Mouse (Mus musculus) cerebellum, postnatal 4 days (tissue): ENCODE results near the gene Tmem191c.

Source experiments
- DNase-seq, 2 experiments: peaks; one replicate each; pipeline ENCODE4 v3.0.0; 2022; ENCODE audit warnings: low spot score in 2 of 2, mixed read lengths in 1 of 2

The Tmem191c gene

DNA sequence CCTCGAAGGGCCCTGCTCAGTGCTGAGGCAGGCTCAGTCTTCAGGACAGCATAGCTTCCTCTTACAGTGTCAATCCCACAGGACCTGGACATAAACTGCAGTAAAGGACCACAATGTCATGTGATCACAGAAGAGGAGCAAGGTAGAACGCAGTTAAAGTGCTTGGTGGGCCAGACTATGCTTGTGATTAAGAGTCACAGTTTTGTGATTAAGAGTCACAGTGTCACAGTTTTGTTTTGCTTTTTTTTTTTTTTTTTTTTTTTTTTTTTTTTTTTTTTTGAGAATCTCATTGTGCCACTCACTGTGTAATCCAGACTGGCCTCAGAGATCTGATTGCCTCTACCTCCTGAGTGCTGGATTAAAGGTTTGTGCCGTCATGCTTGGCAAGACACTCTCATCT lies 9.8 kb upstream of the Tmem191c start:
- no peak for DNase-seq

DNA sequence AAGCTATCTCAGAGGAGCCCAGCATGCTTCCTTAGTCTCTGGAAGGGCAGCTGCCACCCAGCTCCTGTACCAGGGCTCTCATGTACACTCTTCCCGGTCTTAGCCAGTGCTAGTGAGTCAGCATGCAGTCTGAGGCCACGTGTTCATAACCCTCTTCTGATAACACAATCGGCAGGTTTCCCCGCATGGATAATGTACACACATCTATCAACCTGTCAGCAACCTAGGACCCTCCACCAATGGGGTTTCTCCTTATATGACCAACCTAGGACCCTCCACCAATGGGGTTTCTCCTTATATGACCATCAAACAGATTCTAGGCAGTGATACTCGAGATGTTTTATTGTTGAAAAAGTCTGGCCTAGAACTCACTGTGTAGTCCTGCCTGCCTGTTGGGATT lies 7.9 kb upstream of the Tmem191c start:
- no peak for DNase-seq

DNA sequence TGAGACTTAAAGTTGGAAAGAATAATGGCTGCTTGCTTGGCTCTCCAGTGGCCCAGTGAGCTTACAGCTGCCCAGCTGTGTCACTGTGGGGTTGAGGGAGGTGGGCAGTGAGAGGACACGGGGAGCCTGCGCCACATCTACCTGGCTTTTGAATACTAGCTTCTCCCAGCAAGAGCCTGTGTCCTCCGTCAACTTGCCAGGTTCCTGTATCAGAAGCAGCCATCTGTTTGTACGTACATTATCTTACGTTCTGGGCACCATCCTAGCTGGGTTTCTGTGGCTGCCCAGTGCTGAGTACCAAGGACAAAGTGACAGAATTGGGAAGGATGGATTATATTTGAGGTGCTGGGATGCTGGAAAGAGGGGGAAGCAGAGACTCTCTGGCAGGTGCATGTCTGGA lies 6.0 kb upstream of the Tmem191c start:
- DNase-seq: no peak

DNA sequence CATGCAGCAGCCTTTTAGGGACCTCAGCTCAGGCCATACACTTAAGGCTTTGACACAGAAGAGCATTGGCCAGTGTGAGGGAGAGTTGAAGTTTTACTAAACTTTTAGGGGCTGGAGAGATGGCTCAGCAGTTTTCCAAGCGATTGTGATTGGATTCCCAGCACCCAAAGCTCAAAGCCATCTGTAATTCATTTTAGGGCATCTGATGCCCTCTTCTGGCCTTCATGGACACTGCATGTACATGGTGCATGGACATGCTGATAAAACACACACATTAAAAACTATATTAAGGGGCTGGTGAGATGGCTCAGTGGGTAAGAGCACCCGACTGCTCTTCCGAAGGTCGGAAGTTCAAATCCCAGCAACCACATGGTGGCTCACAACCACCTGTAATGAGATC lies 4.8 kb upstream of the Tmem191c start:
- peak in 1 of 2 experiments; percentile 42 for DNase-seq

DNA sequence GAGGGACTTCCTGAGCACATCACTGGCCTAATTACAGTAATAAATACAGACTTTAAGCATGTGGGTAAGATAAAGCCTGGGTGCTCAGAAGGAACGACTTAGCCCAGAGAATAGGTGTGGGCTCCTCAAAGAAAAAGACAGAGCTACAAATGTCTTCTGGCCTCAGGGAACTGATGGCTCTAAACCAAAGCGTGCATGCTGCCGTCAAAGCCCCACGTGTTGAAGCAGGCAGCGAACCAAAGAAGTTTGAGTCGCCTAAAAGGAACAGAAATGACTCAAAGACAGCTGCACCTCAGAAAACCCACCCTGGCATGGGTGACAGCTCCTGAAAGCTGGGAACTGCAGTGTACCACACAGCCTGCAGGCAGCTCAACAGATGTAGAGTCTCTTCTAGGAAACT lies 4.0 kb upstream of the Tmem191c start:
- DNase-seq: no peak

DNA sequence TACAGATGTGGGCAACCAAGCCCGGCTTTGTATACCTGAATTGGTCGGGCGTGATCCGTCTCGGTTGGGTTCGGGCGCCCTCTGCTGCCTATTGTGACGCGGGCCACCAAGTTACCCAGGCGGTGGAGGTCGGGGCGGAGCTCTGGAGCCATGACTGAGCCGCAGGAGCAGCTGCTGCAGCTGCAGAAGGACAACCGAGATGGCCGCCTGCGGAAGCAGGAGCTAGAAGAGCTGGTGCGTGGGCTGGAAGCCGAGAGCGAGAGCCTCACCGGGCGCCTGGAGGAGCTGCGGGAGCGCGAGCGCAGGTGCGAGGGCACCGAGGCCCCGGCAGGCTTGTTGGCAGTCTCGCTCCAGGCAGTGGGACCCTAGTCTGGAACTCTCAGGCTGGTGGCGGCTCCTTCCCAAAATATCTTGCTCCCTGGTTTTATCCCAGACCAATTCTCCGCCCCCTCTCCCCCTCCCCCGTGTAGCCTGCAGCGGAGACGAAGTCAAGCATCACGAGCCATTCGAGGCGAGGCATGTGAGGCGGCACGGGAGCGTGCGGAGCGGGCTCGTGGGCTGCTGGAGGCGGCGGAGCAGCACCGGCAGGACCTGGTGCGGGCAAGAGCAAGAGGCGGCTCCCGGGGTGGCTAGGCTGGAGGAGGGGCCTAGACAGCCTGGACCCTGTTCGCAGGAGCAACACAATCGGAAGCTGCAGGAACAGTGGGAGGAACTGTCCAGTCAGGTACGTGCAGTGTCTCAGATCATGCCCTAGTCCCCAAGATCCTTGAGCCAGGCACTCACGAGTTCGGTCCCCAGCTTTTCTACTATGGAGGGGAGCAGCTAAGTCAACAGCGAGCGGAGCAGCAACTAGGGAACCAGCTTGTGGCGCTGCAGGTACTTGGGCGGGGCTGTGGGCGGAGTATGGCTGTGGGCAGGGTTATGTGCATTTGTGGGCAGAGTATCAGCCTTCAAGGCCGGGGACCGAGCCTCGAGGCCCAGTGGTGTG lies 581 bp downstream of the Tmem191c start:
- DNase-seq: peak; percentile 89 to 91

DNA sequence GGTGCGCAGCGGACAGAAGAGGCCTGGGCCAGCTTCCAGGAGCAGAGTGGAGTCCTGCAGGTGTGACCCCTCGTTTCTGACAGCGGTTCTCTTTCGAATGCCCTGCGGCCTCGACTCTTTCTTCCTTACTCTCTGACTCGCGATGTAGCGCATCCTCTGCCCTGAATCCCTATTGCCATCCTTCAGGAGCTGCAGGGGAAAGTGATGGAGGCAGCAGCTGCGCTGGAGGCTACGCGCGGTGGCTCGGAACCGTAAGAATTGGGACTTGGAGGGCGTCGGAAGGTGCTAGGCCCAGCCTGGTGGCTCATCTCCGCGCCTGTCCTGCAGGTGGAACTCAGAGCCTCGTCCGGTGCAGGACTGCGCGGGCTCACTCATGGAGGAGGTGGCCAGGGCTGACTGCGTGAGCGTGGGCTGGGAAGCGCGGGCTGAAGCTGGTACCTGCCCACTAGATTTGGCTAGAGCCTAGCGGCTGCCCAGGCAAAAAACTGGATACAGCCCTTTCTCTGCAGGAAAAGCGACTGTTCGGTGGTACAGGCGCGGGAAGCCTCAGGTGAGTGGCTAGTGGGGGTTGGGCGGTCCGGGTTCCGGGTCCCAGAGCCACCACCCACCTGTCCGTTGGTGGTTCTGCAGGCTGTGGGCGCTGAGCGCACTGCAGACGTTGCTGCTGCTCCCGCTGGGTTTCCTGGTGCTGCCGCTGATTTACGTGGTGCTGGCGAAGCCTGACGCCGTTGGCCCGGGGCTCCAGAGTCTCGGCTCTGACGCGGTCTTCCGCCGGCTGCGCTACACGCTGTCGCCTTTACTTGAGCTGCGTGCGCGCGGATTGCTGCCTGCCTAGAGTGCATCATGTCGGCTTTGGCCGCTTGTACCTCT lies 1.7 kb downstream of the Tmem191c start:
- peak in 1 of 2 experiments; percentile 39 for DNase-seq

DNA sequence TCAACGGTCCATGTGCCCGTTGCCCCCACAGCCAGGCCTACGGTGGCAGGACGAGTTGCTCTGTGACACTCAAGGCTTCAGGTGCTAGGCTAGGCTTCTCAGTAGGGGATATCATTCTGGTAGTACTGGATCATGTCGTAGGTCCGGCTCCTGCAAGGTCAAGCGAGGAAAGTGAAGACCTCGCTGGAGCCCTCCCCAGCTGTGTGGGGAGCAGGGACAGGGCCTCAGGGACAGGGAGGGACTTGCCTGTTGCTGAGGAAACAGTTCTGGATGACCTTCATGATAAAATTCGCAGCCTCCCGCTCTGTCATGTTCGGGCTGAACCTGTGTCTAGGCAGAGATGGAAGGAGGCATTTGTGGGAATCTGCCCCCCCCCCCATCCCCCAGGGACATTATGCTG lies 4.6 kb downstream of the Tmem191c start:
- DNase-seq: no peak

DNA sequence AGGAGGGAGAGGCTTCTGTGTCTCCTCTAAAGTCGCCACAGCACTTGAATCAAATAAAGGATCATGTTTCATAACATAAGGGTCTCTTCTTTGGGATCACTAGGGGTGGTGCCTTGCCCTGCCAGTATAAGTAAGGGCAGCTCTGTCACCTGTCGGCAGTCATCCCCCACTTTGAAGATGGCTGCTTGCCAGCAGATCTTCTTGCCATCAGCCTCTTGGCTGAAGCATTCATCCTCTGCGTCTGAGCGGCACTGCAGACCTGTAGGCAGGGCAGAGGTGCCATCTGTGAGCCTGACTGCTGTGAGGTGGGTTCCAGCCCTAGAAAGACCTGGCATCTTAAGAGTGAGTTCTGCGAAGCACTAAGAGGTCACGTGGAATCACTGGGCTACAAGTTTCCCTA lies 7.3 kb downstream of the Tmem191c start:
- no peak for DNase-seq

DNA sequence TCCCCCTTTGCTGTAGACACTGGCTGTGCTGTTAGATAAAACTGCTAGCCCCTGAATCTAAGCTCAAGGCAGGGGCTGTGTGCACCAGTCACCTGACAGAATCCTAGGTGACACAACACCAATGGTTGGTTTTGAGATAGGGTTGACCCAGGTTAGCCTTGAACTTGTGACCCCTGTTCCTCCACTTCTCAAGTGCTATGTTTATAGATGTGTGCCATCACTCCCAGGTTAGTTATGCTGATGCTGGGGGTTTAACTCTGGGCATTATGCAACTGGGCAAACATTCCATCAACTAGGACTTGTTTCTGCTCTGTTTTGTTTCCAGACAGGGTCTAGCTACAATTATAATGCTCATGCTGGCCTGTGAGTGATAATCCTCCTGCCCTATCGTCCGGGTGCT lies 11.2 kb downstream of the Tmem191c start:
- DNase-seq: no peak

DNA sequence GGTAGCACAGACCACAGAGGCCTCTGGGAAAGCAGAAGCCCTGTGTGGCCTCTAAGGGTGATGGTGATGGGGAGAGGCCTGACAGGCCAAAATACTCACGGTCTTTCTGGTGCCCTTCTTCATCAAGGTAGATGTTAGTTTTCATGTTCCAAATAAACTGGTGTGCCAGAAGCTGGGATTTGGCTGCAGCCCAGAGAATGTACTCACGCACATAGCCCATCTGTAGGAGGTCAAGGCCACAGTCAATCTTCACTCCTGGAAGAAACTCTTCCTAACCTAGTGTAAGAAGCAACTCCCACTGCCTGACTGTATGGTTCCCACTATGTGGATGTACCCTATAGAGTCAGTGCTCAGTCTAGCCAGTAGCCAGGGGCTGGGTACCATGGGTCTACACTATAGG lies 15.1 kb downstream of the Tmem191c start:
- no peak for DNase-seq

DNA sequence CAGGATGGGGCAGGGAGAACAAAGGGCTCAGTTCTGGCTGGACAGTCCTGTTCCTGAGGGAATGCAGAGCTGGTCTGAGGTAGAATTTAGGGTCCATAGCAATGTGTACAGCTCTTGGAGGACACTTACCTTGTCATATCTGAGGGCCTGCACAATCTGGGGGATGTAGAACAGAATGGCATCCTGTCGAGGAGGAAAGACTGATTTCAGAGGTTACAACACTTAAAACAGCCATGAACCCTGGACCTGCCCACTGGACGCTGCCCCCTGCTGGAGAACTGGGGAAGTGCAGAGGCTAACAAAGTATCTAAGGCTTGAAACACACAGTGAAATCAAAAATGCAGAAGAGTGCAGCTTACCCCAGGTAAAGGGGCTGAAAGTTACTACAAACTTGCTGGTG lies 16.9 kb downstream of the Tmem191c start:
- DNase-seq: peak; percentile 74 to 81

DNA sequence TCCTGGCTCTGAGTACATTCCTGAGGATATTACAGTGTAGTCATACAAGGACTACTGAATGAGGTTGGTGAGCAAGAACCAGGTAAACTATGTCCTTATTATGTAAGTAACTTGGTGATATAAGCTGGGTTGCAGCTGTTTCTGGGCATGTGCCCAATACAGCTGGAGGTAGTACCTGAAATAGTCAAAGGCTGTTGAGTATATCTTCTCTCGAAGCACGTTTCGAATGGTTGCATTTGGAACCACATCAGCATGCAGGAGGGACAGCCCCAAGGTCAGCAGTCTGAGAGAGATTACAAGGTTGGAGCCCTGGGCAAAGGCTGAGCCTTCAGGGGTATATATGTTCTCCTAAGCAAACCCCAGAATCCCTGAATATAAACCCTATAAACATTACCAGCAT lies 24.9 kb downstream of the Tmem191c start:
- DNase-seq: no peak

DNA sequence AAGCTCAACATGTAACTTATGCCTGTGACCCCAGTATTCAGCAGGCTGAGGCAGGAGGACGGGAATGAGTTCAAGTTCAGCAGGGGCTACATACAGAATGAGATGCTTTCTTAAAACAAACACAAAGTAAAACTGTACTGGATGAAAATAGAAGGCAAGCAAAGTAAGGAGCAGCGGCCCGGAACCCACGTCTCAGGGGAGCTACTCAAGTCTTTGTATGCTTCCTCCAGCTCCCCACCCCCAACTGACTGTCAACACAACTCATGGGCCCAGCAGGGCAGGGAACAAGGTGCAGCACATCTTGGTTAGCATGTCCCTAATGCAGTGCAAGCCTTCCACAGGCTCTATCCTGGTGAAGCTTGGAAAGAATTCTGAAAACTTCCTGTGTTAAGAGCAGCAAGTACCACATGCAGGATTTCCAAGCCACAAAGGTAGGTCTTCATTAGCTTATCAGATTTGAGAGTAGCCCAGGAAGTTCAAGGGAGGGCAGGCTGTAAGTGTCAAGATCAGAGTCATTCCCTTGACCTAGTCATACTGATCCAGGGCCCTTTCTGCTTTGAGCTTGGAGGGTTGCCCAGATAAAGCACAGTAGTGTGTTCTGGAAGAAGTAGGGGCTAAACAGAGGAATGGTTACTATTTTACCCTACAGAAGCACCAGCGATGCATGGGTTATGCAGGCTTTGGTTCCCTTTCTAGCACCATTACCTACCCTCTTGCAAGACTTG lies 27.8 kb downstream of the Tmem191c start:
- DNase-seq: no peak

DNA sequence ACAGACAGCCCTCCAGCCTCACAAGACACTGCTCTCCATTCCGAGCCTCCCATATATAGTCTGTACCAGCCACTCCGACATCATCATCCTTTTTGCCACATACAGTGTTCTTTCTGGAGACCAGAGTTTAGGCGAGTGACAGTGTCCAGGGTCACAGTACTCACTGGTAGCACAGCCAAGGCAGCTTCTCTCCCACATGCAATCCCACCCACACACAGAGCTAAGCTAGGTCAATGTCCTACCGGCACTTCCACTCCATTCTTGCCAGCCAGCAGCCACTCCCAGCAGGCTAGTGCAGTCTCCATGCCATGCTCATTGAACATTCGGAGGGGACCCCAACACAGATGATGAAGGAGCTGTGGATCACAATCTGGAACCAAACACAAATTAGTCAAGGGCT lies 31.6 kb downstream of the Tmem191c start:
- no peak for DNase-seq

DNA sequence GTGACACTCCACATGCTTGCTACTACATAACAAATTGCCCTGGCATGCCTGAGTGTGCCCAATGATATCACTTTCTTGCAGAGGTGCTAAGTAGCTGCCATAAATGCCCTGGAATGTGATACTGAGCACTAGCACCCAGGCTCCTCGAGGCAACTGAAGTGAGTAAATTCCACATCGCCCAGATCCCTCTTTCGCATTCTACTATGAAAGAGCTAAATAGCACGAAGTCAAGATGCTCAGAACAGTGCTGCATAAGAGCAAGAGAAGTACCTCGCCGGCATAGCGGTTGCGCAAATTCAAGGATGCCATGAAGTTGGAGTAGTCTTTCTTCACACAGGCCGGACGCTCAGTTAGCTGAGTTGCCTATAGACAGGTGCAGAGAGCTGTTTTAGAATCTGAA lies 33.2 kb downstream of the Tmem191c start:
- no peak for DNase-seq

DNA sequence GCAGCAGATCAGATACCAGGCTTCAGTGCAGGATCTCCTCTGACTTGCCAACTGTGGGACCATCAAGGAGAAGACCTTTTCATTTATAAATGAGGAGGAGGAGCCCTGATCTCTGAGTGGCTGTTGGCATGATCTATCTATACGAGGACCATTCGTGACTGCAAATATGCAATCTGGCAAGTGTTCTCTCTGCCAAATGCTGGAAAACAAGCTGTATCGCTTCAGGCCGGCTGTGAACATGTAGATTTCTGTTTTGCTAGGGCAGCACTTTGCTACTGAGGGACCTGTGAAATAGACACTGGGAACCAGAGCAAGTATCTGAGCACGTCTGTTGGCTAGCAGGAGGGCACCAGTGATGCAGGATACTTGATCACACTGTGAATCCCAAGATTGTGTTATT lies 36.7 kb downstream of the Tmem191c start:
- DNase-seq: no peak

DNA sequence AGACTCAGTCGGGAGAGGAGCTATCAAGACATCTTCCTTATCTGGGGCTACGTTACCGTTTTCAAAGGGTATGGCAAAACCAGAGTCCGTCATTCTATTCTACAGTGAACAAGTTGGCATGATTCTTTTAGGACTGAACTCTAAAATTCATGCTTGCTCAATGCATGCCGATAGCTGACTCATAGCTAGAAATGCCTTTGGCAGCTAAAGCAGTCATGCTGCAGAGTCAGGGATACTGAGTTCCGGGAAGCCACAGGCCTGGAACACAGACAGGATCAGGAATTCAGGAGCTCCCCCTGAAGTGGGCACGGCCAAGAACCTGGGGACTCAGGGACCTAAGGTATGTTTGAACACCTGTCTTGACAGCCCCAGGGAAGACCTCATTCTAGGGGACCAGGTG lies 40.7 kb downstream of the Tmem191c start:
- DNase-seq: no peak

DNA sequence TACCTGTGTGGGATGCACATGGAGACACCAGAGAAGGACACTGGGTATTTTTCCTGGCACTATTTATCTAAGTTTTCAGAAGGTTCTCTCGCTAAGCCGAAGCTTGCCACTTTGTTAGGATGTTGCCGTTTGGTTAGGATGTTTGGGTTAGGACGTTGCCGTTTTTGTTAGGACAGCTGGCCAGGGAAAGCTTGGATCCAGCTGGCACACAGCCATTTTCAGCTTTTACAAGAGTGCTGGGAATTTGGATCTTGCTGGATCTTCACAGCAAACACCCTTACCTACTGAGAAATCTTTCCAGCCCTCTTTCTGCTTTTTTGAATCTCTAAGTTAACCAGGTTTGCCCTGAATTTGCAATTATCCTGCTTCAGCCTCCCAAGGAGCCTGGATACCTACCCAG lies 45.6 kb downstream of the Tmem191c start:
- no peak for DNase-seq

DNA sequence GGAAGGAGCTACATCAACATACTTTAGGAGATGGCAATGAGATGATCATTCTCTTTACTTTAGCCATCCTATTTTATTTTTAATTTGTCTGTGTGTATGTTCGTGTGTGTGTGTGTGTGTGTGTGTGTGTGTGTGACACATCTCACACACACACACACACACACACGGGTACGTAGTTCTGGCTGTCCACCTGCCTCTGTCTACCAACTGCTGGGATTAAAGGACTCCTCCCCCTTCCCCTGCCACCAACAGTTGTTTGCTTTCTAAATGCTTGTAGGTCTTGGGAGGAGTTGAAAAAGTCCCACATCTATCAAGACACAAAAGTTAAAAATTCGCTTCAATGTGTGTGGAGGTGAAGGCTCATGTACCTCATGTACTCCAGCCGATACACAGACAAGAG lies 48.9 kb downstream of the Tmem191c start:
- DNase-seq: no peak

DNA sequence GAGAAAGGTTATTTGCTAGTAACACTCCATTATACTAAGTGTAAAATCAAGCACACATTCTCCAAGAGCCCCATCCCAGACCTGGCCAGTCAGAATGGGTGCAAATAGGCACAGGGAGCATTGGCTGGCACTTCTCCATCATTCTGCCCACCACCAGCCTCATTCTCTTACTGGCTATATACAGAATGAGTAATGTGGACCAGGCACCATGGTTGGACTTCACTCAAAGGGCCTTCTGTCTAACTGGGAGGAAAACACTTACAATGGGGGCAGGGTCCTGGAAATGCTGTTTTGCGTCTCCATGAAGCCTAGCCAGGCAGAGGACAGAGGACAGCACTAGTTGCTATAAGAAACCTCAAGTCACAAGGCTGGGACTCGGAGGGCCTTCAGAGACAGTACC lies 50.2 kb downstream of the Tmem191c start:
- DNase-seq: no peak
